ENCODE assay signal across 15 mouse cellular contexts in genomic region chr13:48574718-48575117, GRCm38 (mm10). TPM values are rescaled to one million over a fixed set of nuclear protein-coding genes. Genes with fewer than 3 reads are reported as not detected.
DNase-seq lines count a peak whose midpoint lies in the region; ATAC-seq and TF ChIP-seq lines count a peak whose summit lies in the region.
"Had no signal": no experiment of that assay in that cellular context is flagged by ENCODE, and none has a peak within 500 bp of the region (broad histone marks: within the 10 kb centered on the region; RNA-seq: fewer than 3 reads in every experiment).

No protein-coding gene starts in this region.

- peaks cover 39% of the 10 kb centered on the region for H3K4me1 ChIP-seq in lung, embryonic 15.5 days
- H3K4me1 ChIP-seq in lung, adult 2 months (ENCODE audit: control insufficient read depth, insufficient read depth, low read length): peaks cover 7% of the 10 kb centered on the region

- no peaks in the 10 kb centered on the region for H3K36me3 ChIP-seq in lung, embryonic 15.5 days
- H3K36me3 ChIP-seq: heart, embryonic 15.5 days had no signal

- WGBS in lung, embryonic 15.5 days: 50% methylated on average over 6 of the region's 6 CpGs
- WGBS in lung, adult 2 months: 72% methylated on average over 6 of the region's 6 CpGs

- H3K27ac ChIP-seq in lung, embryonic 15.5 days: peak overlapping the region; percentile 93
- H3K27ac ChIP-seq: embryonic facial prominence, embryonic 13.5 days had no signal

- DNase-seq in lung, adult 2 months: no peak
- DNase-seq in kidney, adult 9 months: peak; percentile 91
- DNase-seq in kidney, postnatal 4 days: peak; percentile 54 to 70
- no peak for DNase-seq in retina, embryonic 14.5 days (ENCODE audit: low spot score)
- DNase-seq in adrenal gland, postnatal 14 days: no peak
- DNase-seq: cerebellum, adult 9-11 months; gastrocnemius, adult 2 months; thymus, postnatal 25 days had no signal

- ATAC-seq in lung, embryonic 15.5 days (ENCODE audit: borderline replicate concordance, extremely low read depth, low FRiP score, low TSS enrichment): no peak
- ATAC-seq in activated CD4-positive, CD25-positive, alpha-beta regulatory T cell, adult 4 months: no peak
- ATAC-seq: inflammation-experienced regulatory T-cells, adult 6 months; Patski had no signal

- no peak for TF ChIP-seq POLR2A in lung, adult 2 months (IDR thresholded peaks at IDR 0.05; ENCODE audit: borderline replicate concordance, extremely low read depth, low read depth, low read length)

- no peaks in the 10 kb centered on the region for H3K9me3 ChIP-seq in lung, embryonic 15.5 days
- H3K9me3 ChIP-seq: embryonic facial prominence, embryonic 13.5 days; heart, embryonic 15.5 days had no signal

- H3K4me2 ChIP-seq in lung, embryonic 15.5 days: peak overlapping the region; percentile 44; the same call in 1 of the 2 replicates

- no peak overlapping the region for H3K9ac ChIP-seq in lung, embryonic 15.5 days
- H3K9ac ChIP-seq: embryonic facial prominence, embryonic 13.5 days; heart, embryonic 15.5 days had no signal

- H3K4me3 ChIP-seq in lung, embryonic 15.5 days: no peak overlapping the region
- H3K4me3 ChIP-seq in lung, adult 2 months (replicated peaks; ENCODE audit: extremely low read depth, low read depth, low read length): no peak overlapping the region
- H3K4me3 ChIP-seq: embryonic facial prominence, embryonic 13.5 days; heart, adult 2 months; heart, embryonic 15.5 days had no signal

- TF ChIP-seq CTCF in lung, adult 2 months (IDR thresholded peaks at IDR 0.05; ENCODE audit: insufficient read depth, low read length): no peak

- no peaks in the 10 kb centered on the region for H3K27me3 ChIP-seq in lung, embryonic 15.5 days
- H3K27me3 ChIP-seq: embryonic facial prominence, embryonic 13.5 days; heart, embryonic 15.5 days; Patski had no signal

RNA-seq across cellular contexts. Expression of gene Ptpdc1, which starts 50.7 kb away (rescaled TPM):
- 9.4 and 10.3 TPM in 2 replicates for polyA plus RNA-seq in lung, embryonic 15.5 days (2015; fragmentation: Nextera tagmentation; extraction: Ambion mirVana)
- 2.4 and 3.8 TPM in 2 replicates for polyA plus RNA-seq in lung, adult 2 months (2012; rRNA removed)
- under 1 TPM; 0.22 to 0.50 TPM for polyA plus RNA-seq in activated CD4-positive, CD25-positive, alpha-beta regulatory T cell, adult 4 months (2017; shearing (Covaris generic))
- total RNA-seq in adrenal gland, postnatal 14 days (2021): 7.2 and 7.8 TPM in 2 replicates

Comparison
In these comparisons a context has a peak if more than half of its experiments do, and no peak if none do; other contexts are left out.
1. DNase-seq: peak in kidney, adult 9 months (single experiment) and kidney, postnatal 4 days (2 of 2); none in lung, adult 2 months (single experiment), retina, embryonic 14.5 days (single experiment) and adrenal gland, postnatal 14 days (single experiment).